Mouse (Mus musculus) limb, embryonic 12.5 days (tissue): ENCODE data around the gene Gpr4. TPM values are rescaled to one million over a fixed set of nuclear protein-coding genes. Genes with fewer than 3 reads are reported as not detected.

ENCODE experiments used
- ATAC-seq: fragments of 200-750 bp; cut with Nextera tagmentation; 2 replicates; pipeline ENCODE4 v1.8.0; 2017; ENCODE audit warnings: low read depth, moderate TSS enrichment; ENCODE audit not compliant: insufficient number of reproducible peaks, insufficient read depth, low FRiP score, low TSS enrichment
- H3K27ac ChIP-seq: fragments of 300-500 bp; sonication (generic); 2 replicates; pipeline ENCODE4 v1.5.1; 2016; ENCODE audit warnings: mild to moderate bottlenecking, moderate library complexity
- H3K27me3 ChIP-seq: fragments of 300-500 bp; sonication (generic); 2 replicates; pipeline ENCODE4 v1.6.1; 2016; ENCODE audit warnings: mild to moderate bottlenecking, moderate library complexity
- H3K36me3 ChIP-seq: fragments of 300-500 bp; sonication (generic); 2 replicates; pipeline ENCODE4 v1.6.1; 2016; ENCODE audit warnings: mild to moderate bottlenecking, moderate library complexity
- H3K4me1 ChIP-seq: fragments of 300-500 bp; sonication (generic); replicated peaks from 2 replicates; pipeline ENCODE4 v1.6.1; 2016
- H3K4me2 ChIP-seq: fragments of 300-500 bp; sonication (generic); 2 replicates; pipeline ENCODE4 v1.6.1; 2016; ENCODE audit warnings: mild to moderate bottlenecking, moderate library complexity
- H3K4me3 ChIP-seq: fragments of 300-500 bp; sonication (generic); replicated peaks from 2 replicates; pipeline ENCODE4 v1.5.1; 2016; ENCODE audit warnings: mild to moderate bottlenecking
- H3K9ac ChIP-seq: fragments of 300-500 bp; sonication (generic); replicated peaks from 2 replicates; pipeline ENCODE4 v1.6.1; 2016; ENCODE audit warnings: mild to moderate bottlenecking, moderate library complexity
- H3K9me3 ChIP-seq: fragments of 300-500 bp; sonication (generic); 2 replicates; pipeline ENCODE4 v1.6.1; 2016; ENCODE audit warnings: mild to moderate bottlenecking, moderate library complexity
- WGBS: fragments of 180-500 bp; shearing (Covaris S2); methylation state at CpG from one replicate; pipeline ENCODE4 v1.1.7; 2016; 5-methylcytosine and 5-hydroxymethylcytosine counted together
- polyA plus RNA-seq: library from polyadenylated mRNA; unstranded; fragments of >200 nt; fragmentation: Nextera tagmentation; extraction: Ambion mirVana; gene quantifications from 2 replicates; pipeline ENCODE4 v1.2.1, GENCODE M21; 2016

Gpr4 gene
- polyA plus RNA-seq, 1 experiment from 2014 or later: 4.4 TPM

DNA sequence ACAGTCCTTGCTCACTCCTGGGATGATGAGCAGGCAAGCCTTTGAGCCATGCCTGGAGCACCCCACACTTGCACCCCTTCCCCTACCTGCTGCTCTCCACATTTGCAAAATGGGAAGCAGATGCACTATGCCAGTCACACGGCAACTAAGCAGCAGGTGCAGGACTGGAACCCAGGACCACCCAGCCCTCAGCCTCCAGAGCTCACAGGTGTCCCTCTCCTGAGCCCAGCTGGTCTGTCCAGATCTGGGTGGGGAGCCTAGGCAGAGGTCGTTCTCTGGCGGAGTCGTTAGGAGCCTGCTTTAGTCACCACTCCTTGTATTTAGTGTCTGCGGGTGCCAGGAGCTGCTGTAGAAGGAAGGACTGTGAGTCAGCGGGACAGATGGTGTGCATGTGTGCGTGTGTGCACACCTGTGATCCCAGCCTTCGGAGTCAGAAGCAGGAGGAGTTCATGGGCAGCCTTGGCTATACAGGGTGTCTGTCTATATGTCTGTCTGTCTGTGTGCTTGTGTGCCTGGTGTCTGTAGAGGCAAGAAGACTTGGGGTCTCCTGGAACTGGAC is 28.6 kb downstream of the Gpr4 start:
- no peak overlapping the region for H3K9ac ChIP-seq
- no peak for ATAC-seq

DNA sequence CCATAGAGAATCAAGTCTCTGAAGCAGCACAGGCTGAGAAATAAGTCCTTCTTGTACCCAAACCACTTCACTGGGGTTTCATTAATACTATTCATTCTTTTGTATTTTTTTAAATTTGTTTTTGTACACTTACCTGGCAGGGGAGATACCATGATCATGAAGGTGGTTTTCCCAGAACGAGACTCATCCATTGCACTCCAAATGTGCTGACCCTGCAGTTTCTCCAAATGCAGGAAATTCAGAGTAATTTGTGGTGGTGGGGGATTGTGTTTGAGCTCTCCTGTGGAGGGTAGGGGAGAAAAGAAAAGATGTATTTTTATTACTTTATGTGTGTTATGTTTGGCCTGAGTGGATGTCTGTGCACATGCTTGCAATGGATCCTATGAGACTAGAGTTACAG is 29.7 kb downstream of the Gpr4 start:
- ATAC-seq: no peak
- Histone ChIP-seq H3K27me3 (no peaks in the 10 kb centered on the region), H3K27ac (no peak overlapping the region), H3K4me3 (no peak overlapping the region), H3K36me3 (peaks cover 34% of the 10 kb centered on the region), H3K4me2 (no peak overlapping the region), H3K4me1 (0 out of 2 replicates have a peak, but pooled peaks cover 3% of the 10 kb centered on the region), H3K9me3 (no peaks in the 10 kb centered on the region), H3K9ac (no peak overlapping the region)
- WGBS: 95% methylated on average over 1 of the region's 1 CpGs

More for the DNA sequence above, 28.6 kb downstream of the Gpr4 start:
- 0 out of 2 replicates have a peak, but pooled peaks cover 3% of the 10 kb centered on the region for H3K4me1 ChIP-seq
- no peak overlapping the region for H3K27ac ChIP-seq
- no peak overlapping the region for H3K4me3 ChIP-seq
- H3K9me3 ChIP-seq: no peaks in the 10 kb centered on the region
- 76% methylated on average over 8 of the region's 8 CpGs for WGBS
- H3K27me3 ChIP-seq: no peaks in the 10 kb centered on the region
- peaks cover 24% of the 10 kb centered on the region for H3K36me3 ChIP-seq
- no peak overlapping the region for H3K4me2 ChIP-seq

DNA sequence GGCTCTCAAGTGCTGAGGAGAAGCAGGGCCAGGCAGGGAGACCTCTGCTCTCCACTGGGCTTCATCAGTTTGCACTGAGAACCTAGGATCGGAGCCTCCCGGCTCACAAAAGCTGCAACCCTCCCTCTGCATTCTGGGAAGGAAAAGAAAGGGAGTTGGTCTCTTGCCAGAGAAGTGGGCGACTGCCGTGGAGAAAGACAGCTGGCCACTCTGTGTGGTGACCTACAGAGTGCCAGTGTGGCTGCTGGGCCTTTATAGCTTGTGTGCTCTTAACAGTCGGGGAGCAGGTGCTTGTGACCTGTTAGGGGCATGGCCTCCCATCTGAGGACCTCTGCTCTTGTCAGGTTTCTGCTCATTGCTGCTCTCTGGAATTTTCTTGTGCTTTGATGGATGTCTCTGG is 31.5 kb downstream of the Gpr4 start:
- ATAC-seq: no peak
- Histone ChIP-seq H3K36me3 (peaks cover 42% of the 10 kb centered on the region), H3K27me3 (no peaks in the 10 kb centered on the region), H3K4me1 (0 out of 2 replicates have a peak, but pooled peaks cover 3% of the 10 kb centered on the region), H3K4me2 (no peak overlapping the region), H3K9me3 (no peaks in the 10 kb centered on the region), H3K27ac (no peak overlapping the region), H3K9ac (no peak overlapping the region), H3K4me3 (no peak overlapping the region)
- 91% methylated on average over 5 of the region's 5 CpGs for WGBS

DNA sequence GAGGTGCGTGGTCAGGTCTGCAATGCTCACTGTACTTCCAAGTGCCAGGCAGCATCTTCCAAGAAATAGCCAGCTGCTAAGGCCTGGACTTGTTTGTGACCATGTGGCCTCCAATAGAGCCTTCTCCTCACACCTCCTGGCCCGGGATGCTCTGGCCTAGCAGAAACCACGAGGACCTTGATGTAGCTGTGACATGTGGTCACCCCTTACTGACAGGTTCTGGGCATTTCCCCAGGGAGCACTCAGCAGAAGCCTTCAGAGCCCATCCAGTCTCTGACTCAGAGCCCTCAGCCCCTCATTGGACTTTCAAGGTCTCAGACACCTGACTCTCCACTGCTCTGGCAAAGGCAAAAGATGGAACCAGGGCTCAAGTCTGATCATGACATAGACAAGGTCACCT is 32.7 kb downstream of the Gpr4 start:
- no peaks in the 10 kb centered on the region for H3K9me3 ChIP-seq
- no peak overlapping the region for H3K4me3 ChIP-seq
- no peaks in the 10 kb centered on the region for H3K27me3 ChIP-seq
- 83% methylated on average over 3 of the region's 3 CpGs for WGBS
- no peak overlapping the region for H3K9ac ChIP-seq
- H3K27ac ChIP-seq: no peak overlapping the region
- peaks cover 42% of the 10 kb centered on the region for H3K36me3 ChIP-seq
- ATAC-seq: no peak
- H3K4me2 ChIP-seq: no peak overlapping the region
- no peaks in the 10 kb centered on the region; the same call in 1 of the 2 replicates for H3K4me1 ChIP-seq

DNA sequence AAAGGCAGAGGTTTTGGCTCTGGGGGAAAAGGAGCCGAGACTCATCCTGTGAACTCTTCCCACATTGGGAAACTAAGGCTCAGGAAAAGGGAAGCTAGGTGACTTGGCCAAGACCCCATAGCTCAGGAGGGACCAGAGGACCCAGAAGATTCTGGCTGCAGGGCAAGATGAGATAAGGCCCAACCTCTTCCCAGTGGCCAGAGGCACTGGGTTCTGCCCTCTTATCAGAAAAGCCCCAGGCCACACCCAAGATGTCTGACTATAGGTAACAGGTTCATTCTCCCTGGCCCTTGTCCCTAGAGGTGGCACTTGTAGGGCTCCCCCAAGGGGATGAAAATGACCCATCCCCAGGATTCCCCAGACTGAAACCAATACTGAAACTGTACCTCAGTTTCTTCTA is 34.5 kb downstream of the Gpr4 start:
- WGBS: 88% methylated on average over 1 of the region's 1 CpGs
- no peak overlapping the region for H3K4me3 ChIP-seq
- no peak overlapping the region for H3K27ac ChIP-seq
- no peaks in the 10 kb centered on the region; the same call in 1 of the 2 replicates for H3K4me1 ChIP-seq
- ATAC-seq: no peak
- no peak overlapping the region for H3K4me2 ChIP-seq
- no peaks in the 10 kb centered on the region for H3K27me3 ChIP-seq
- H3K9ac ChIP-seq: no peak overlapping the region
- peaks cover 35% of the 10 kb centered on the region for H3K36me3 ChIP-seq
- H3K9me3 ChIP-seq: no peaks in the 10 kb centered on the region

DNA sequence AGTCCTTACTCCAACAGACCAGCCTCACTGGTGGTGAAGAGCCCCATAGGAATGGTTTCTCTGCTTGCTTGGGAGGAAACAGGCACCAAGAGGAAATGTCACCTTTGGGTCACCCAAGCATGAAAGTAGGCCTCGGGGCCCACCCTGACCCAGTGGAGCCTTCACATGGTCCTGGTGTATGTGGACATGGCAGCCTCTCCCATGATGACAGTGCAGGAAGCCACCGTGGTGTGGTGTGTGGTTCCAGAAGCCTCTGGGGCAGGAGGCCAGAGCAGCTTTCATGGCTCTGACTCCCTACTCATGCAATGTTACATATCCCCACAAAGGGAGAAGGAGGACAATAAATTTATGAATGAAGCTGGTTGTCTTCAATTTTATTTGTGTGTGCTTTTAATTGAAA is 35.2 kb downstream of the Gpr4 start:
- no peak for ATAC-seq
- Histone ChIP-seq H3K4me2 (no peak overlapping the region), H3K27ac (no peak overlapping the region), H3K4me3 (no peak overlapping the region), H3K9ac (no peak overlapping the region), H3K36me3 (peaks cover 35% of the 10 kb centered on the region), H3K9me3 (no peaks in the 10 kb centered on the region), H3K27me3 (no peaks in the 10 kb centered on the region), H3K4me1 (no peaks in the 10 kb centered on the region; the same call in 1 of the 2 replicates)
- 92% methylated on average over 2 of the region's 2 CpGs for WGBS

DNA sequence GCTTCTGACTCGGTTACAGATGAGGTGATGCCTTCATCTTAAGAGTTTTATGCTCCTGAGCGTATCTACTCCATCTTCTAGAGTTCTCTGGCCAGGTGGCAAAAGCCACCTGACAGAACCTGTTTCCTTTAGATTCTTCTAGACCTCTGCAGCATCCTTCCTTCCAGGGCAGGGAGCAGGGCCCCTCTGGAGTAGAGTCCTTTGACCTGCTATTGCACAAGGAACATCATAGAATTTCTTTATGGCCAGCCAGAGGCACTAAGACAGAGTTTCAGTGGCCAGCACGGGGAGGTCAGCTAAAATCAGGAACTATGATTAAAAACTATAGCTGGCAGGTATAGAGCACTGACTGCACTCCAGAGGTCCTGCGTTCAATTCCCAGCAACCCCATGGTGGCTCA is 39.7 kb downstream of the Gpr4 start:
- no peaks in the 10 kb centered on the region for H3K27me3 ChIP-seq
- H3K4me1 ChIP-seq: no peaks in the 10 kb centered on the region; the same call in 1 of the 2 replicates
- H3K9me3 ChIP-seq: no peaks in the 10 kb centered on the region
- no peak overlapping the region for H3K9ac ChIP-seq
- peaks cover 33% of the 10 kb centered on the region for H3K36me3 ChIP-seq
- ATAC-seq: no peak
- H3K4me3 ChIP-seq: no peak overlapping the region
- H3K4me2 ChIP-seq: no peak overlapping the region
- 85% methylated on average over 4 of the region's 4 CpGs for WGBS
- H3K27ac ChIP-seq: no peak overlapping the region

DNA sequence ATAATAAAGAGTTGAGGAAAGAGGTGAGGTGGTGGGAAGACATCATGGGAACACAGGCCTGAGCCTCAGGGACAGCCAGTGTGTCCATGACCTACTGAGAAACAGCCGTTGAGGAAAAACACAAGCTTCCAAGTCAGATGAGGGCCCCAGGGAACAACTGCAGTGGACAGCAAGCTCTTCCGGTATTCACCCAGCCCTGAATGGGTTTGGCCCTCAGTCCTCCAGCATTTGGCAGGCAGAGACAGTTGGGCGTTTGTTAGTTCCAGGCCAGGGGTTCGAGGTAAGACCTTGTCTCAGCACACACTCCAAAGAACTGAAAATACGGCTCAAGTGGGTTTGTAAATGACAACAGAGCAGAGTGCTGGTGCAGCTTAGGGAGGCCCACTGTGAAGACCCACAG is 41.1 kb downstream of the Gpr4 start:
- Histone ChIP-seq H3K27me3 (no peaks in the 10 kb centered on the region), H3K4me2 (no peak overlapping the region), H3K4me3 (no peak overlapping the region), H3K9me3 (no peaks in the 10 kb centered on the region), H3K36me3 (peaks cover 39% of the 10 kb centered on the region), H3K4me1 (no peaks in the 10 kb centered on the region; the same call in 1 of the 2 replicates), H3K27ac (no peak overlapping the region), H3K9ac (no peak overlapping the region)
- no peak for ATAC-seq
- 69% methylated on average over 5 of the region's 5 CpGs for WGBS

DNA sequence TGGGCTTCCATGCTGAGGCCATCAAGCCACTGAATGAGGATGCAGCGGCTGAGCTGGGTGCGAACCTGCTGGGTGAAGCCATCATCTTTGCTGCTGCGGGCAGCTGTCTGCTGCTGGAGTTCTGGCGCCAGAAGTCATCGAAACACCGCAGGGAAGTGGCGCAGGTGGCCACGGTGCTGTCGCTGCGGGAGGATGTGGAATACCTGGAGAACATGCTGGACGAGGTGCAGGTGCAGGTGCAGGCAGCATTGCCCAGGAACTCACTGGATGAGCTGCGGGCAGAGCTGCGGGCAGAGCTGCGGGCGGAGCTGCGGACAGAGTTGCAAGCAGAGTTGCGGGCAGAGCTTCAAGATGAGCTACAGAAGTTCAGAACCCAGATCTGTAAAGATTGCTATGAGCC is 43.1 kb downstream of the Gpr4 start:
- WGBS: 80% methylated on average over 17 of the region's 17 CpGs
- no peak overlapping the region for H3K4me2 ChIP-seq
- ATAC-seq: no peak
- H3K9ac ChIP-seq: no peak overlapping the region
- H3K4me3 ChIP-seq: no peak overlapping the region
- no peaks in the 10 kb centered on the region for H3K4me1 ChIP-seq
- H3K9me3 ChIP-seq: no peaks in the 10 kb centered on the region
- no peaks in the 10 kb centered on the region for H3K27me3 ChIP-seq
- peaks cover 58% of the 10 kb centered on the region for H3K36me3 ChIP-seq
- no peak overlapping the region for H3K27ac ChIP-seq

DNA sequence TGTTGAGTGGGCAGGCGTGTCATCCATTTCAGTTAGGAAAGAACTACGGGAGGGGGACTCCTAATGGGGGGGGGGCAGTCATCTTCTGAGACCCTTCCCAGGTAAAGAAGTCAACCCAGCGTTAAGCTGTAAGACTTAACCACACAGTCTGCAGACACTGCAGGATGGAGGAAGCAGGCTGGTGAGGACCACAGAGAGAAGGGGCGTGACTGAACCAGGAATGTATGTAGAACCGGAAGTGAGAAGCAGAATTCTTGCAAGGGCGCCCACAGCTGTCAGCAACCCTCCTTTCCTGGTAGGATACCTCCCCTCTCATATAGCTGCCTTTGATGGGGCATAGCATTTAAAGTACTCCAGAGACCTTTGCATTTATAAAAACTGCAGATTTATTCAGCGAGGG is 44.2 kb downstream of the Gpr4 start:
- Histone ChIP-seq H3K9ac (no peak overlapping the region), H3K27ac (no peak overlapping the region), H3K9me3 (no peaks in the 10 kb centered on the region), H3K27me3 (no peaks in the 10 kb centered on the region), H3K4me2 (no peak overlapping the region), H3K4me1 (no peaks in the 10 kb centered on the region), H3K36me3 (peaks cover 70% of the 10 kb centered on the region), H3K4me3 (no peak overlapping the region)
- ATAC-seq: no peak
- 88% methylated on average over 7 of the region's 7 CpGs for WGBS

DNA sequence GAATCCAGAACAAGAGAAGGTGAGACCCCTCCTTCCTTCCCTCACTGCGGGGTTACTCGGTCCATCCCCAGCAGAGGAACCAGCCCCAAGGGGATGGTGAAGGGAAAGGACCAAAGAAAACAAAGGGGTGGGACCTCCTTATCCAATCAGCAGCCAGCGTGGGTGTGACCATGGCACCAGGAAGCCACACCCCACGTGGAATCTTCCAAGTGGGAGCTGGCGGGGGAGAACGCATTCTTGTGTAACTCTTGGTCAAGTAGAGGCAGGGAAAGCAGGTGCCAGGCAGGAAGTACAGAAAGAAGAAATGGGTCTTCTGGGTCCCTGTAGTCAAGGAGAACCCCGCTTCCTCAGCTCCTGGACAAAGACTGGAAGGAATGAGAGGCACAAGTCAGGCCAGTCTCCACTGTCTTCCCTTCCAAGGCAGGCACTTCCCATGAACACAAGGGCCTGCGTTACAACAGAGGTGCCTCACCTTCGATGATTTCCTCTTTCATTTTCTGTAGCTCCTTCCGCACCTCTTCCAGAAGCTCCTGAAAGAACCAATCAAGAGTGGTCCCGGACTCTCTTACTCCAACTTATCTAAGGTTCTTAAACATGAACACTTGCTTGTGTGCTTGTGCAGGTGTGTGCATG is 45.2 kb downstream of the Gpr4 start:
- H3K4me3 ChIP-seq: no peak overlapping the region
- H3K27me3 ChIP-seq: no peaks in the 10 kb centered on the region
- H3K4me2 ChIP-seq: no peak overlapping the region
- H3K36me3 ChIP-seq: peaks cover 79% of the 10 kb centered on the region
- 37% methylated on average over 11 of the region's 11 CpGs for WGBS
- no peak for ATAC-seq
- H3K9ac ChIP-seq: no peak overlapping the region
- no peaks in the 10 kb centered on the region for H3K4me1 ChIP-seq
- H3K9me3 ChIP-seq: no peaks in the 10 kb centered on the region
- H3K27ac ChIP-seq: no peak overlapping the region

DNA sequence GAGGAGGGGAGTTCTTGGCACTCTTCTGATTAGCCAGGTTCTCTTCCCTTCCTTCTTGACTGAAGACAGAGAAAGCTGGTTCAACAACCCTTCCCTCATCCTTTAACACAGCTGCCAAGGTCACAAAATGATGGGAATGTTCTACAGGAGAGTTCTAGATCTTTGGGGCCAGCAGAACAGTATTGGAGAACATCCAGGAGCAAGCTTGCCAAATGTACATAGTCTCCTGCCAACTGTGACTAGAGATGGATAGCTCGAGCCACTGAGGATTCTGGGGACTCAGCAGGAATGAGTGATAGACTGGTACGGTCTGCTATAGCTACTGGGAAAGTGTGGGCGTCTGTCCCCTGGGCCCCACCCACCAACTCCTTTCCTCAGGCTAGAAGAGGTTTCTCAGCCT is 46.0 kb downstream of the Gpr4 start:
- 83% methylated on average over 3 of the region's 3 CpGs for WGBS
- Histone ChIP-seq H3K9ac (no peak overlapping the region), H3K9me3 (no peaks in the 10 kb centered on the region), H3K27ac (no peak overlapping the region), H3K27me3 (no peaks in the 10 kb centered on the region), H3K4me1 (no peaks in the 10 kb centered on the region), H3K4me2 (no peak overlapping the region), H3K36me3 (peaks cover 88% of the 10 kb centered on the region), H3K4me3 (no peak overlapping the region)
- ATAC-seq: no peak
